Mouse (Mus musculus) 416B (cell line): Measurements from ENCODE around the gene Ost4.
A peak's percentile ranks its signal among the peaks of the same experiment; 100 is the strongest.

Experiments used
- DNase-seq: peaks from one replicate; pipeline ENCODE4 v3.0.0; 2011; ENCODE audit warnings: low read depth

Gene Ost4

GRCm38 (mm10) chr5:30923119-30923518 is 15.5 kb upstream of the Ost4 start:
- DNase-seq, result no peak

DNA sequence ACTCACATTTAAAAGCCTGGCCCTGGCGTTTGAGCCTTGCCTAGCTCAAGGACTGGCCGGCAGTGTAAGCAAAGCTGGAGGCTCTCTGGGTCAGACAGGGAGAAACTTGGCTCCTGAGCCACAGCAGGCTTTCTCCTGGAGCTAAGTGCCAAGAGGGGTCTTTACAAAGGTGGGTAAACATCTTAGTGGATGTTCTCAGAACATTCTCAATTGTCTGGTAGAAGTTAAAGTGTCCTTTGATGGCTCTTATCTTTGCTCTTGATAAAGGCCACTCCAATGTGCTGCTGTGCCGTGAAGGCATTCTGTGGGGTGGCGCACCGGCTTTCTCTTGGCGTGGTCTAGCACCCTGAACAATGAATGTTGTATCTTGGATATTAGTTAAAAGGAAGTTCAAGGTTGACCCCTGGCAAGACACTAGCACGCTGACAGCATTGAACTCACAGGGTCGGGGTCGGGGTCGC is 15.0 kb upstream of the Ost4 start:
- peak; percentile 32 for DNase-seq

DNA sequence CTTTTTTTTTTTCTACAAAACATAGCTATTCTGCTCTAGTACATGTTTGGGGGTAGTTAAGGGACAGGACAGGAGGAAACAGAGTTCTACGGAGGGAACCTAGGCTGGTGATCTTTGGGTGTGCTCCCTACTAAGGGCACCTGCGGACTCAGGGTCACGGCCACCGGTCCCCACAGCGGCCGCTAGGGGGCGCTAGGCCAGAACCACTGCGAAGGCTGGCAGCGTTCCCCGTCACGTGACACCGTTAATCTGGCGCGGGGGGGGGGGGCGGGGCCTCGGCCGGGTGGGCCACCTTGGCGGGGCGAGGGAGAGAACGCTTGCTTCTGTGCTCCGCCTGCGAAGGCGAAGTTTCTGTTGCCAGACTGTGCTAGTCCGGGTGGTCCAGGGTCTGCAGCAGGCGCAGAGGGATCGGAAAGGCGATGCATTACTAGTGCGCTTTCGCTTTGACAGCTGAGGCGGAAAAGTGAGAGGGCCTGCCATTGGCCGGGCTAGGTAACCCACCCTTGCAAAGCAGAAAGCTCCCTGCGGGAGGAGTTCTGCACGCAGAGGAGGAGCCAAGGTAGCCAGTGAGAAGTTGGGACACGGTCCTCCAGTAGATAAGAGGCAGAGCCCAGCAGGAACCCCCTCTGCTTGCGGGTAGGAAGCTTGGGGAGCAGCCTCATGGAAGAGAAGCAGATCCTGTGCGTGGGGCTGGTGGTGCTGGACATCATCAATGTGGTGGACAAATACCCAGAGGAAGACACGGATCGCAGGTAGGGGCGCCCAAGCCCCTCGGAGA is 13.9 kb upstream of the Ost4 start, which contains the start of gene Khk:
Gene Khk (plus strand): TSS at position 176 of the 778 bp plus-strand sequence.
- DNase-seq, result peak; percentile 96

GRCm38 (mm10) chr5:30920621-30921020 is 13.0 kb upstream of the Ost4 start:
- DNase-seq, result no peak

DNA sequence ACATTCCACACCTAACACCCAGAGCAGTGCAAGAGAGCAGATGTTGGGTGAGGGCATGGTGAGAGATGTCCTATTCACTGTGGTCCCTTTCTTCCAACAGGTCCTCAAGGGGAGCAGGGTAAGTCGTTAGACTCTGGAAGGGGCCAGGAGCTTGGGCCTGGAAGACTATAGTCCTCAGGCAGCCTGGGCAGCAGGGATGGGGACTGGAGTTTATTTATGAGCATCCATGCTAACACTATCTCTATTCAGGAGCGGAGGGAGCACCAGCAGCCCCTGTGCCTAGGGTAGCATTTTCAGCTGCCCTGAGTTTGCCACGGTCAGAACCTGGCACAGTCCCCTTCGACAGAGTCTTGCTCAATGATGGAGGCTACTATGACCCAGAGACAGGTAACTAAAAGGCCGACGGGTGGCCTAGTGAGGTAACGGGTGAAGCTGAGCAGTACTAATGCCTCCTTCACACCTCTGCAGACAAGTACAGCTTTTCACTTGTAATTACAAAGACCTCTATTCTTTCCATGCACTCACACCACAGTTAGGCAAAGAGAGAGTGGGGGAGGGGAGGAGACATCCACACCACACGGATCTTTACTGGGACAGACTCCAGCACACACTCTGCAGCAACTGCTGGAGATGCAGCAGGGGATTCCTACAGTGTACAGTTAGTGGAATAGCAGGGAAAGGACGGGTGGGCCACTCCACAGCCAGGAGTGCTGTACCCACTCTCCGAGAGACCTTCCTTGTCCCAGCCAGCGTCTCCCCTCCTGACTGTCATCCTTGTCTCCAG is 12.4 kb upstream of the Ost4 start:
- no peak for DNase-seq

DNA sequence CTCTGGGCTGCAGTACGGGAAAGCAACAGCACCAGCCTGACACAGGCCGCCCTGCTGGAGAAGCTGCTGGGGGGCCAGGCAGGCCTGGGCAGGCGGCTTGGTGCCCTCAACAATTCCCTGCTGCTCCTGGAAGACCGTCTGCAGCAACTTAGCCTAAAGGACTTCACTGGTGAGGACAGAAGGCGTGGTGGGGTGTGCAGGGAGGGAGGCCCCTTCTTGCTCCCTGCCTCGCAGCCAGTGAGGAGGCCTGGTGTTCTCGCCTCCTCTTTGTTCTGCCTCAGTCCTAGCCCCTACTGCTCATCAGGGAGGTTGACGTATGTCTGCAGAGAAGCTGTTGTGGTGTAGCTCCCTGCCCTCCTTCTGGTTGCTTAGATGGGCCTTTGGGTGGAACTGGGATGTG is 11.1 kb upstream of the Ost4 start:
- no peak for DNase-seq

GRCm38 (mm10) chr5:30917891-30918670 is 10.5 kb upstream of the Ost4 start:
- no peak for DNase-seq

- no peak for DNase-seq
Measured at GRCm38 (mm10) chr5:30917348-30917747, 9.8 kb upstream of the Ost4 start.

DNA sequence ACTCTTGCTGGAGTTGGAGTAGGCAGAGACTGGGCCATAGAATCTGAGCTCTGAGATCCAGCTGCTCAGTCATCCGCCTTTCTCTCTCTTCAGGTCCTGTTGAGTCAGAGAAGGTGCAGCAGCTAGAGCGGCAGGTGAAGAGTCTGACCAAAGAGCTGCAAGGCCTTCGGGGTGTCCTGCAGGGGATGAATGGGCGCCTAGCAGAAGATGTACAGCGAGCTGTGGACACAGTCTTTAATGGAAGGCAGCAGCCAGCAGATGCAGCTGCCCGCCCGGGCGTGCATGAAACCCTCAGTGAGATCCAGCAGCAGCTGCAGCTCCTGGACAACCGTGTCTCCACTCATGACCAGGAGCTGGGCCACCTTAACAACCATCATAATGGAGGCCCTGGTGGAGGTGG is 9.3 kb upstream of the Ost4 start:
- DNase-seq, result no peak

- peak; percentile 97 for DNase-seq
Measured at GRCm38 (mm10) chr5:30915974-30916433, 8.4 kb upstream of the Ost4 start.

DNA sequence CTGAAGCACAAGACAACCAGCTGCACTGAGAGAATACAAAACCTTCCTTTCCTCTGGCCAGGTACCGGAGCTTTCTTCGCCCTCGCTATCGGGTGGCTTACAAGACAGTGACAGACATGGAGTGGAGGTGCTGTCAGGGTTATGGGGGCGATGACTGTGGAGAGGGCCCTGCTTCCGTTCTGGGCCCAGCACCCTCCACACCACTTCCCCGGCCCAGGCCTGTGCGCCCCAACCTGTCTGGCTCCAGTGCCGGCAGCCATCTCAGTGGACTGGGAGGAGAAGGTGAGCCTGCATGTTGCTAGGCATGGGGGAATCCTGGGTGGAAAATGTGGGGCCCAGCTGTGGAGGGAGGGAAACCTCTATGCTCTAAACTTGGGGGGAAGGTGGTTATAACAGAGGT is 7.9 kb upstream of the Ost4 start:
- DNase-seq, result no peak

DNA sequence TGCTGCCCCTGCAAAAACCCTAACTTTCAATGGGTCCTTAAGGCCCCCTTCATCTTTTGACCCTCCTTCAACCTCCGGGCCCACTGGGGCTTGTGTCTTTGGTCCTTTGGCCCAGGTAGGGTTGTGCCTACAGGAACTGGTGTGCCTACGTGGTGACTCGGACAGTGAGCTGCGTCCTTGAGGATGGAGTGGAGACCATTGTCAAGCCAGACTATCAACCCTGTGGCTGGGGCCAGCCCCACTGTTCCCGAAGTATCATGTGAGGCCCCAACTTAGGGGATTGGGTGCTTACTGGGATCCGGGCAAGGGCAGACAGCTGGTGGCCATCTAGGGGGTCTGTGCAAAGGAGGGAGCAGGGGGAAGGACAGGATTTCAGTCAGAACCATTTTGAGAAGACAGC is 7.3 kb upstream of the Ost4 start:
- DNase-seq, result no peak

DNA sequence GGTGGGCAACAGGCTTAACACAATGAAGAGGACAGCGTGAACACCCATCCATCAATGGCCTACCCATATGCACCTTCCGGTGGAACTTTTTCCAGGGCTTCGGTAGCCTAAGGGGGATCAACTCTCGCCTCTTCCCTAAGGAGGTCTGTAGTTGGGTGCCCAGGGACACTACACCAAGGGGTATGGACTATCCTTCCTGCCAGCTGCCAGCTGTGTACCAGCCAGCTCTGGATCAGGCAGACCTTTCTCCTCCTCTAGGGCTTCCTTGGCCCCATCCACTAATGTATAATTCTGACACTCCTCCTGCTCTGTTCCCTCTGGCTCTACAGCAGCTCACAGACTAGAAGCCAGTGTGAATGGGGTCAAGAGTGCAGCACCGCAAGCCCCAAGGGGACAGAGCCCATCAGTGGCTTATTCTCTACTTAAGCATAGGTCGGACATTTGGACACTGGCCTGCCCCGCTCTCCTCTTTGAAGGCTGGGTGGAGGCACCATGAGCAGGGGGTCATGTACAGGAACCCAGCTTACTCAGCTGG is 6.6 kb upstream of the Ost4 start:
- DNase-seq, result no peak

DNA sequence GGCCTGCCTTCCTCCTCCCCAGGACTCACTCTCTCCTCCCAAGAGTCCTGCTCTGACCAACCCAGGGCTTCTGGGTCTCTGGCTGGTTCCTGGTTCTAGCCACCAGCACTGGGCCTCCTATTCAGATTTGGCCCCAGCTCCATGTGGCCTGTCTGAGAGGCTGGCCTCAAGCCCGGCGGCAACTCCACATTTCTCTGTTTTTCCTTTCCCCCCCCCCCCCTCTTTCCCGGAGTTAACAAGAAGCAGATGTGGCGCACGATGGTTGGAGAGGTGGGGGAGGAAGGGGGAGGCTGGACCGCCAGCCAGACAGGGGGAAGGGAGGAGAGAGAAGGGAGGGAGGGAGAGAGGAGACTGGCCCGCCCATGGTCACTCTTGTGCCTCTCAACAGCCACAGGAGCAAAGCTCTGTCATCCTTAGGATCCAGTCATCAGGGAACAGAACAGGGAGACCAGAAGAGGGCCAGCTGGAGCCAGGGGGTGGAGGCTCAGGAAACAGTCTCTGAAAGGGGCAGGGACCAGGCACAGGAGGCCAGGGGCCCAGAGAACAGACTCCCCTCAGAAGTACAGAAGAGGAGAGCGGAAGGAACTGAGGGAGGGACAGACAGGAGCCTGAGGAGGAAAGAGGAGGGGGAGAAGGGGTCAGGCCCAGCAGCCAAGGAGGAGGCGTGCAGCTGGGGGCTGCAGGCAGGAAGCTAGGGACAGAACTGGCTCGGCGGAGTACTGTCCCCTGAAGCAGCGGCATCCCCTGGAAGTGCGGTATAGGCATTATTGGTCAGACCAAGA is 5.7 kb upstream of the Ost4 start, which contains the start of gene Emilin1:
Gene Emilin1 (plus strand): TSS at position 343 of the 782 bp plus-strand sequence.
- peak; percentile 21 for DNase-seq

DNA sequence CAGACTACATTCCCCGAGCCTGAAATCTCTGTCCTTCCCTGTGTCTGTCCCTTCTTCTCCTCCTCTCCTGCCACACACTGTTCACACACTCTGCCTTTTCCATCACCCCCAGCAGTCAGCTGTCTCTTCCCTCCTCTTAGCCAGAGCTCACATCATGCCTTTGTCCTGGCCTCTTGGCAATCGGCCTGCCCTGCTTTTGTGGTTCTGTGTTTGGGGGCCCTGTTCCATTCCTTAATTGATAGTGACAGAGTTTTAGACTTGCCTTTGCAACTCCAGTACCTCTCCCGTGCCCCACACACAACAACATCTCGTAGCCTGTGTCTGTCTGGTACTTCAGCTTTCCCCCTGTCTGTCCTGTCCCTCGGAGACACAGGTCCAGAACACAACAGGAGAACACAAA is 4.6 kb upstream of the Ost4 start:
- DNase-seq, result no peak

GRCm38 (mm10) chr5:30910481-30910880 is 2.9 kb upstream of the Ost4 start:
- peak; percentile 39 for DNase-seq

DNA sequence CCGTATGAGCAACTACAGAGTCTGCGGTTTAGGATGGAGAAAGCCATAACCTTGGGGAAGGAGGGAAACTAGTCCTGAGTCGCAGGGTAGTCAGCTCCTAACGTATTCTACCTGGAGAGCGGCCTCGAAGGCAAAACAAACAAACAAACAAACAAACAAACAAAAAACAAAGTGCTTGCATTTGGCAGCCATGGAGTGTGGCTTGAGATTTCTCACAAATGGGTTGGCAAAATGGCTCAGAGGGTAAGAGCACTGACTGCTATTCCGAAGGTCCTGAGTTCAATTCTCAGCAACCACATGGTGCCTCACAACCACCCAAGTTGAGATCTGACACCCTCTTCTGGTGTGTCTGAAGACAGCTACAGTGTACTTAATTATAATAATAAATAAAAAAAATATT is 2.3 kb upstream of the Ost4 start:
- DNase-seq, result no peak

DNA sequence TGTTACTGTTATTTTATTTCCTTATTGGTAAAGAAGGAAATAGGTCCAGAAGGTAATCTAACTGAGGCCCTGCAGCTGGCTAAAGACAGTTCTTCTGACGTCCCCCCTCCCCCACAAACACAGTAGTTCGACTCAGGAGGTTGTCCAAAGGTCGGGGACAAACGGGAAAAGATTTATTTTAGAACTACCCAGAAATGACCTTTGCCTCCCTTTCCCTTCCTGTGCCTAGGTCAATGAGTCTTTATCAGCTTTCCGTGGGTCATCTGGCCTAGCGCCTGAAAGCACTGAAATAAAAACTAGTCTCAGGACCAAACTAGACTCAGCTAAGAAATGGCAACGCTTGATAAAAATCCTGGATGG is 1.7 kb upstream of the Ost4 start:
- no peak for DNase-seq

DNA sequence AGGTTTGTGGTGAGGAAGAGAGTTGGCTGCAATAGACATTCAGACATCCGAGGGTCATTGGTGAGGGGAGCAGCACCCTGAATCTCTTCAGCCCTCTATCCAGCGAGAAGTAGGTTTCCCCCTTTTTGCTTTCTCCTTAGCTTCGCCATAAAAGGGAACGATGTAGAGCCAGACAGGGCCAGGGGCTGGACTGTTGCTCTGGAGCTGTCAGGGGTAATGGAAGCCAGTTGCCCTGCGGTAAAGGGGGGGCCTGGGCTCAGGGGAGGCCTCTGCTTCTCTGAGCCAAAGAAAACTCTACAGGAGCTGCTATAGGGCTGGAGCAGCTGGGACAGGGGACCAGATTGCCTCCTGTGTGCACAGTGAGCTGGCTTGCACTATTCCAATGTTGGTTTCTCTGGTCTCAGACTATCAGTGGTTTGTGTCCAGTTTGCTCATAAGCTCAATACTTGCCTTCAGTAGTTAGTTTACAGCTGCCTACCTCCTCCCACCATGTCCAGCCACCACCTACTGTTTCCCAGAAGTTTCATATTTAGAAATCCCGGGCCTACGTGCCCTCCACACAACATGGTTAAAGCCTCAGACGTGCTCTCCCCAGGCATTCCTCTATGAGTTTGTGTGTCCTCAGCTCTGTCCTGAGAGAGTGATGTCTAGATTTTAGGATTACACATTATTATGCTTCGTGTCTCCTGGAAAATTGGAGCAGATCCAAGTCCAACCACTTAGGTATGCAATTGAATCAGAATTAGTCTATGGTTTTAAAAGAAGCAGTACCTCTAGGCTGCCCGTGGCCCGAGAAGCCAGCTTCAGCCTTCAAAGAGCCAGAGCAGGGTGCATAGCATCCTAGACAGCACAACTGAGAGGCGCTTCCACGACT is 1.1 kb upstream of the Ost4 start:
- no peak for DNase-seq

- DNase-seq, result peak; percentile 35
Measured at GRCm38 (mm10) chr5:30901860-30902259, 5.7 kb downstream of the Ost4 start.
